Mouse (Mus musculus): Measurements from ENCODE around the gene Cdh23.

Gene Cdh23

DNA sequence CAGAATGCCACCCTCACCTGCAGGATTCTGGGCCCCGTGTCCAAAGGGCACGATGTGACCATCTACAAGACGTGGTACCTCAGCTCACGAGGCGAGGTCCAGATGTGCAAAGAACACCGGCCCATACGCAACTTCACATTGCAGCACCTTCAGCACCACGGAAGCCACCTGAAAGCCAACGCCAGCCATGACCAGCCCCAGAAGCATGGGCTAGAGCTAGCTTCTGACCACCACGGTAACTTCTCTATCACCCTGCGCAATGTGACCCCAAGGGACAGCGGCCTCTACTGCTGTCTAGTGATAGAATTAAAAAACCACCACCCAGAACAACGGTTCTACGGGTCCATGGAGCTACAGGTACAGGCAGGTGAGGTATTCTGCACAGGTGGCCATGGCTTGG lies 338.4 kb downstream of the Cdh23 start:
- DNase-seq: no peak

DNA sequence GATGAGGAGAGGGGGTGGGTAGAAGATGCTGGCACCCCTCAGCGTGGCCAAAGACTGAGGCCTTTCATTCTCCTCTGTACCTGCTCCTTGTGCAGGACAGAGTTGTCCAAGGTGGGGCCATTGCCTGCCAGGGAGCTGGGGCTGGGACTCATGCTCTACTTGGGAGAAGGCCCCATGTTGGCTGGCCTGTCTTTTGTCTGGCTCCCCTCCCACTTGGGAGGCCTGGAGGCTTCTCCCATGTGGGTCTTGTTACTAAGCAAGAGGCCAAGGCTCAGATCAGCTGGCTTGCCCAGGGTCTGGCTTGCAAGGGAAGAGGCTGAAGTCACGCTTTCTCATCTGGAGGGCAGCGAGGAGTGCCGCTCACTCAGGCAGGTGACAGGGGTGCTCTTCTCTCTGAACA lies 338.8 kb downstream of the Cdh23 start:
- no peak for DNase-seq

- no peak for DNase-seq
Observed at GRCm38 (mm10) chr10:60354881-60355677, 341.2 kb downstream of the Cdh23 start.

DNA sequence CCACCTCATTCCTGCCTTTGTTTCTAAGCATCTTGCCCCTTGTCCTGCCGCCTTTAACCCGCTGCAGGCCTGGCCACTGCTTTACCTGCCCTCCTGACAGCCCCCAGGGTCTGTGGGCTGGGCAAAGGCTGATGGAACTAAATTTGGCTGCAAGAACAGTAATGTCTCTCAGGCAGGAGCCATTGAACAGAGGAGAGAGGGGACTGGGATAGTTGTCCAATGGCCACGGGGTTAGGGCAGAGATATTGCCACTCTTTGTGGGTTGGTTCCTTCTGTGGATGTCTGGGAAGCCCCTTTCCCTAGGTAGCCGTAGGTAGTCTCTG lies 342.3 kb downstream of the Cdh23 start:
- no peak for DNase-seq

DNA sequence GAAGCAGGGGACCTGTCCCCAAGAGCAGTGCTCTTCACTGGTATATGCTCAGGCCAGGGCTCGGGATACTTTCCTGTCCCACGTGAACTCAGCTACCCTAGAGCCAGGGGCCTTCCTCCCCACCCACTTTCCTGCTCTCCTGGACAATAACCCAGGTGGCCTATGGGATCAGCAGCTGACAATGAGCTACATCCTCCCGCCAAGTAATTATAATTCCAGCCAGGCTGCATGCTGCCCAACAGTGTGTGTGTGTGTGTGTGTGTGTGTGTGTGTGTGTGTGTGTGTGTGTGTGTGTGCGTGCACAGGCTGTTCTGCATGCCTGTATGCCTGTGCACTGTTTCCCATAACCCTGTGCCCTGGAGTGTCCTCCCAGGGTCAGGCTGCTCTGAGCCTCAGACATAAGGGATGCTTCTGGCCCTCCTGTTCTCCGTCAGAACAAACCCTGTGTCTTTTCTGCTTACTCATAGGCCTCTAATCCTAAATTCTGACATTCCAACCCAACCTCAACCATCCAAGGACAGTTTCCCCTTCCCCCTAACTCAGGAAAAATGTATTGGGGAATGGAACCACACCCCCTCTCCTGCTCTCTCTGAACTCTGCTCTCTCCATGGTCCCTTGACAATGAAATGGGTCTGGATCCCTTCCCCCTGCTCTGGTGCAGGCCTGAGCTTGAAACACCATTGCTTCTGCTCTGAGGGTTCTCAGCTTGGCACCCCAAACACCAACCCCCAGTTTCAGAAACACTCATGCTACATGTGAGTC lies 342.9 kb downstream of the Cdh23 start:
- DNase-seq: no peak

- DNase-seq: no peak
Observed at GRCm38 (mm10) chr10:60351761-60352455, 344.4 kb downstream of the Cdh23 start.

- no peak for DNase-seq
Observed at GRCm38 (mm10) chr10:60351248-60351647, 345.0 kb downstream of the Cdh23 start.

GRCm38 (mm10) chr10:60350805-60351167 lies 345.5 kb downstream of the Cdh23 start:
- peak; percentile 44 to 69 for DNase-seq

DNA sequence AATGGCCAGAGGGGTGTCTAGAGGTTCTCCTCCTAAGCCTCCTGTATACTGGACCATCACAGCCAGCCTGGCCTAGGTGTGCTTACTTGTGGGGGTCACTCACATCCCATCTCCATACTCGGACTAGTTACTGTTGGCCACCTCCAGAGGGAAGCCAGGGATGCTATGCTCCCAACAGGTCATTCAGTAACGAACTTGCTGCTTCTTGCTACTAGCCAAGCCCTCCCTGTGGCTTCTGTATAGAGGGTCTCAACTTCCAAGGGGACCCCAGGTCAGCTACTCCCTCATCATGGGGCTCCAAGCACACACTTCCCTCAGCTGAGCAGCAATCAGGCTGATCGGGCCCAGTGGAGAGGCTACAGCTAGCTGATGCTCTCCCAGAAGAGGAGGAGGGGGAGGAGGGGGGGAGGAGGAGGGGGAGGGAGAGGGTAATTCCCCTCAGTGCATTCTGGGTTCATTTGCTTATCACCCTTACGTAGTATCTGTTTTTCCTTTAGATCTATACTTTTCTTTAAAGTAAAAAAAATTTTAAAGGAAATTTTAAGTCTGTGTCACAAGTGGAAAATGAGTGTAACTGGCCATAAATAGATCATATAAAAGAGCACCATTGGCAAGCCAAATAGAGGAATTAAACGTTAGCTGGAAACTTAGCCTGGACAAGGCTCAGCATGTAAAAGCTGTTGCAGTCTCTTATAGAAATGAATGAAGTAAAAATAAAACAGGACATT lies 346.0 kb downstream of the Cdh23 start:
- DNase-seq: no peak

GRCm38 (mm10) chr10:60349644-60350043 lies 346.6 kb downstream of the Cdh23 start:
- no peak for DNase-seq

DNA sequence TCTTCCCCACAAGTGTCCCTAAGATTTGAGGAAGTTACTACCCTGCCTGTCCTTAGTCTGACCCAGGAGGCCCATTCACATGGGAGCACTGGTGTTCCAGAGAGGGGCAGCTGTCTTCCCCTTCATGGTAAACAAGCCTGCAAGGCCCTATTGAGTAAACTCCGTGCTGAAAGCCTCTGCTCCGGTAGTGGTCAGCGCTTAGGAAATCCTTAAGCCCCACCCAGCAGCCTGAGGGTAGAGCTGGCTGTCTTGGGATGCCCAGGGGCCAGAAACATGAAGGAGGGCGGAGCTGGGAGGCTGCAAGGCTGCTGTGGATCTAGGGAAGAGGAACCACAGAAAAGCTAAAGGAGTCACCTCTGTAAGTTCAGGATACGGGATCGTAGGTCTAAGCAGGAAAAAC lies 347.2 kb downstream of the Cdh23 start:
- no peak for DNase-seq

- DNase-seq: no peak
Observed at GRCm38 (mm10) chr10:60347768-60348610, 348.3 kb downstream of the Cdh23 start.

DNA sequence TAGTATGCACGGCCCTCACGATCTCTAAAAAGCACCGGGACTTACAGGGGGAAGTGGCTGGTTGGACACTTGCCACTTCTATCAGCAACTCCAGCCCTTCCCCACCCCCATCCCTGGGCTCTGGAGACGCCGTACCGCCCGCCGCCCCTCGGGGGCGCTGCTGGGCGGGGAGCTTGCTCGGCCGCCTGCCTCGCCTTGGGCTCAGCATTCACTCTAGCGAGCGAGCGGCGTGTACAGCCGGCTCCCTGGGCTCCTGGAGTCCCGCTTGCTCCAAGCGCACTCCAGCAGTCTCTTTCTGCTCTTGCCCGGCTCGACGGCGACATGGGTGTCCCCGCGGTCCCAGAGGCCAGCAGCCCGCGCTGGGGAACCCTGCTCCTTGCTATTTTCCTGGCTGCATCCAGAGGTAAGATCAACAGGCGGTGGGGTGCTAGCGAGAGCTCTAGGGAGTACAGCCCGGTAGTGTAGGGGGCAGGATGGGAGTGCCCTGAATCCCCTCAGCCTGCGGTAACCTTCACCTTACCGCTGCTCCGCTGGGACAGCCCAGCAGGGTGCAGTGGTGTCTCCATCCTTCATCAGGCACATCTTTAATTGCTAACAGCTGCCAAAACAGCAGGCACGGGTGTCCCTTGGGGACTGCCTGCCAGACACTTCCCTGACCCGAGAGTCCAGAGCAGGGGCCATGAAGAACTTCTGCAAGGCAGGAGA lies 349.4 kb downstream of the Cdh23 start, which contains the start of gene Vsir:
Gene Vsir, plus strand, starts transcription at position 151 of the 705 bp plus-strand sequence.
- peak; percentile 40 to 65 for DNase-seq

DNA sequence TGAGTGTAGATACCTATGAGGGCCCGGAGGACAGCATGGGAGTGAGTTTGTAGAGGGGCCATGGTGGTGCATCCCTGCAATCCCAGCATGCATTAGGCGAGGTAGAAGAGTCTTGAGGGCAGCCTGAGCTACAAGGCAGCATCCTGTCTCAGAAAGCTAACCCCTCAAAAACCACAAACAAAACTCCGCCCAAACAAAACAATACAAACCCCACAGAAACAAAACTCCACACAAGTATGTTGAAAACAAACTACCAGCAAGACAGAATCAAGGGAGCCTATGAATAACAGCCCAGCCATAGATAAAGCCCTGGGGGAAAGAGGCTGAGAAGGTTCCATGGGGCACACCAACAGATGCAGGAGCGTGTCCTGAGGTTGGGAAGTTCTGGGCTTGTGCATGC lies 350.2 kb downstream of the Cdh23 start:
- no peak for DNase-seq

GRCm38 (mm10) chr10:60344111-60344510 lies 352.2 kb downstream of the Cdh23 start:
- no peak for DNase-seq

DNA sequence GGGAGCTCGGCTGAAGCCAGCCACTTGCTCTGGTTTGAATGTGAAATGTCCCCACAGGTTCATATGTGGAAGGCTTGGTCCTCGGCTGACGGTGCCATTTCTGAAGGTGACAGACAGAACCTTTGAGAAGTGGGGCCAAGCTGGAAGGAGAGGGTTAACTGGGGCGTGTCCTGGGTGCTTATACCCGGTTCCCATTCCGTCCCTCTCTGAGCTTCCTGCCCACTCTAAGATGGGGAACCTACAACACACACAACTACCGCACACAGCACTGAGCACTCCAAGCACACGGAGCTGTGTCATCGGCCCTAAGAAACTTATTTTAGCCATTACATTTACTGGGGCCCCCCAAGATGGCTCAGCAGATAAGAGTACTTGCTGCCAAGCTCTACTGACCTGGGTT lies 354.8 kb downstream of the Cdh23 start:
- no peak for DNase-seq

DNA sequence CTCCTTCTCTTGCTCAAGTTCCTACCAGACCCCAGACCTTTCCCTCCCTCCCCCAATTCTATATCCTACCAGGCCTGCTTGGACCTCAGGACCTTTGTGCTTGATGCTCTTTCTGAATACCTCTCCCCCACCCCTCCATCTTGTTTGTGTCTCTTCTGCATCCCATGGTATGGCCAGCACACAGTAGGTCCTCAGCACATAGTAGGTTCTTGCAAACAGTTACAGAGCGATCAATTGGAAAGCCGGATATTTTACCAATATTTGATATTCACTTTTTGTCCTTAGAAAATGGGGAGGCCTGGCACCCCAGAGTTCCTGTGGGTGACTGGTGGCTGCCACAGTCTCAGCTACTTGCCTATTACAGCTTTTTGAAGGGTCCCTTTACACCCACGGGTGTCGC lies 361.3 kb downstream of the Cdh23 start:
- DNase-seq: no peak

GRCm38 (mm10) chr10:60334583-60334982 lies 361.7 kb downstream of the Cdh23 start:
- no peak for DNase-seq

DNA sequence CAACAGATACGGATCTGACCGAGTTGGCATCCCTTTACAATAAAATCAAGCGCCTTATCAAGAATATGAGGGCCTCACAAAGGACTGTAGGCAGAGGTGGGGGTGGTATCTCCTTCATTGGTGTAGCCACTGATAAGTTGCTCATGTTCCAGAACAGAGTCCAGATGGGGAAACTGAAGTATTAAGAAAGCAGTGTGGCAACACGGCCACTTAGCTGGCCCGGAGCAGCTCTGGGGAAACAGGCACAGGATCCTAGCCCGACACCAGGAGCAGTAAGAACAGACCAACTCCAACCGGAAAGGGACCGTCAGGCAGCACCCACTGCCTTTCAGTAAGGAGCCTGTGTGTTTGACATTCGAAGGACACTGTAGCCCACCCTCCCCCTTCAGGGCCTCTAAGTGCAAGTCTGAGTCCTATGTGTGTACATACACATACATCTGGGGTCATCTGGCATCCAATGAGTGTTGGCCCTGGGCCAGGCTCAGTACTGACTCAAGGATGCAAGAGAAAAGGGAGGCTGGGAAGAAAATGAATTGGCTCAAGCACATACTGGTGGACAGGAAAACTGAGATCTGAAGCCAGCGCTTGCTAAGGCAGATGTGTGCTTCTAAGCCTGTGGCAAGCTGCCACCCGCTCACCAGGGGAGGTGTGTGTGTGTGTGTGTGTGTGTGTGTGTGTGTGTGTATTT lies 367.2 kb downstream of the Cdh23 start:
- DNase-seq: no peak

- DNase-seq: no peak
Observed at GRCm38 (mm10) chr10:60316166-60316565, 380.1 kb downstream of the Cdh23 start.

DNA sequence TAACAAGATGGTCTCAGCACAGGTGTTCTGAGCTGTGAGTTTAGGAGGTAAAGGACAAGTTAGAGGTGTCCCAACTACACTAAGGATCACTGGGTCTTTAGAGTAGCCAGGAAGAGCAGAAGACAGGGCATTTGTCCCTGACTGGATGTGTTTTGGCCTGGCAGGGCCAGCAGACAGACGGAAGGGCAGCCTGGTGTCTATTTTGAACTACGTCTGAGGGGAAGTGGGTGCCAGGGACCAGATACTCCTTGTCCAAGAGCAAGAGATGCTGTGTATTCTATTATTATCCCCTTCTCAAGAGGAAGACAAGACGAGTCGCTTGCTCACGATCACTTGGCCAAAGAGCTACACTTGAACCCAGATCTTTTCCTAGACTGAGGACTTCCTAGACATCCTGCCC lies 382.7 kb downstream of the Cdh23 start:
- no peak for DNase-seq
